Mouse (Mus musculus) adrenal gland, postnatal 10 days (tissue): ENCODE data around the gene G0s2. TPM values are rescaled to one million over a fixed set of nuclear protein-coding genes. Genes with fewer than 3 reads are reported as not detected.
"Not testable (repeated sequence)": the region's sequence is repeated elsewhere in the genome, so short reads cannot be mapped to it uniquely, and the experiment has no call there.

Experiments
- DNase-seq: peaks from one replicate; pipeline ENCODE4 v3.0.0; 2021; ENCODE audit warnings: mixed read lengths
- total RNA-seq, 2 experiments: library from RNA; stranded (reverse); gene quantifications; 2 replicates each; pipeline ENCODE4 v1.2.3; 2021

G0s2 gene
- total RNA-seq, 2 experiments from 2014 or later: 138 to 255 TPM

DNA sequence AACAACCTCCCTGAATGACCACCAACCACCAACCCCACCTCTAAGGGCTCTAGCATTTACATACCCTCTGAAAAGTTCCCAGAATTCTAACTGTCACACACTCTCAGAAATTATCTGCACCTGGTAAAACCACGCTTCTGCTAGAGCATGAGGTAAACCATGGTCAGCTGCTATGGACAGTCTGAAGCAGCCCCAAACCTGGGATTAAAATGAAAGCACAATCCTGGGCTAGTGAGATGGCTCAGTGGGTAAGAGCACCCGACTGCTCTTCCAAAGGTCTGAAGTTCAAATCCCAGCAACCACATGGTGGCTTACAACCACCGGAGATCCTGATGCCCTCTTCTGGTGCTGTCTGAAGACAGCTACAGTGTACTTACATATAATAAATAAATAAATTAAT lies 19.1 kb downstream of the G0s2 start:
- not testable (repeated sequence) for DNase-seq

DNA sequence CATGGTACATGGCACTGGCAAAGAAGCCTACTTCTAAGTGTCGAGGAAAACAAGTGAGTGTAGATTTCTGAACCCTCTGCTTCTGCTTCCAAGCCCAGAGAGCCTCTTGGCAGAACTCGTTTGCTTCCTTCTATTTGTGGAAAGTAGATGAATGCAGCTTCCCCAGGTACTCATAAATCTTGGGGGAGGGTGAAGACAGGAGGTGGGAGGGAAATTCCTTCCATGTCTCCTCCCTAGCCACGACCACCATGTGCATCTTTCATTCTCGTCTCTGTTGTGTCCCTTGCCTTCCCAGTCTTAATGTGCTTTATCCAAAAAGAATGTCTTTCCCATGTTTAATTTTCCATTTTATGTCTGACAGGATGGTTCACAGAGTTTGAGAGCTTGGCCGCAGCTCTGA lies 20.4 kb downstream of the G0s2 start:
- no peak for DNase-seq

DNA sequence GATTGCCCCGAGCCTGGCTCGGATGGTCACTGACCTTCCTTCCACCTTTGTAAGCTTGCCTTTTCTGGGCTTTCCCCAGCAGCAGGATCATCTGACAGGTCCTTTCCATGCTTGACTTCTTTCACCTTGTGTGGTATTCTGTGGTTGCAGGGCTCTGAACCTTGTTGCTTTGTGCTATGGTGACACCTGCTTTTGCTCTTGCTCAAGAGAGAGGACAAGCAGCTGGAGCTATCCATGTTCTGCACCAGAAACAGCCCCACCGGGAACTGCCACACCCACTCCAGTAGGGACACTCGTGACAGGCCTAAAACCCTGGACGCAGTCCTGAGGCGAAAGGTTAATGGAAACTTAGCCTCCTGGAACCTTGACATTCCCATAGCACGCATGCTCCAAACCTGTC lies 21.6 kb downstream of the G0s2 start:
- DNase-seq: no peak

DNA sequence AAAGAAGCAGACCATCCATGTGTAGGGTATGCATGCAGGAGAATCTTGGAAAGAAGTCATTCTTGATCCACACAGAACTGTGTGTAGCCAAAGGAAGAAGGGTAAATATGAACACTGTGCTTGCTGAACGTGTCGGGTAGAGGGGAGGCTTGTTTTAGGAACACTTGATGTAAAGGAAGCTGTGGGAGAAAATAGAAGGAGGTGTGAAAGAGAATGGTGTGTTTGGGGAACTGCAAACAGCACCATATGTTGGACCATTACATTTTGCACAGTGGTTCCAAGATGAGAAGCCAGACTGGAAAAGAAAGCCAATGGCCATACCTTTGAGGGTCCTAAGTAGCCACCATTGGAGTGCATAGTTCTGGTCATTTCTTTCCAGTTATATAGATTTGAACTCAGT lies 23.0 kb downstream of the G0s2 start:
- no peak for DNase-seq

DNA sequence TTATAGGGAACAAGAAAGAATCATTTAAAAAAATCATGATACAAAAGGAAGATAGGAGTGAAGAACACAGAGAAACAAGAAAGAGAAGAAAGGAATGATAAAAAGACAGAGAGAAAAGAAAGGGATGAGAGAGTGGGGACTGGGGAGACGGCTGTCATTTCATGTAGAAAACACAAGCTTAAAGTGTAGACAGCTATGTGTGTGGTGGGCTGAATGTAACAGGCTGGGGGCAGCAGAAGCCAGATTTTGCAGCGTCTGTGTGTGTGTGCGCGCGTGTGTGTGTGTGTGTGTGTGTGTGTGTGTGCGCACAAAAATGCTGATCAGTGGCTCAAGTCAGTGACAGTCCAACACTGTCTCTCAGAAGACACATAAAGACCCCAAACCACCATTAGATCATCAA lies 28.8 kb downstream of the G0s2 start:
- no peak for DNase-seq

DNA sequence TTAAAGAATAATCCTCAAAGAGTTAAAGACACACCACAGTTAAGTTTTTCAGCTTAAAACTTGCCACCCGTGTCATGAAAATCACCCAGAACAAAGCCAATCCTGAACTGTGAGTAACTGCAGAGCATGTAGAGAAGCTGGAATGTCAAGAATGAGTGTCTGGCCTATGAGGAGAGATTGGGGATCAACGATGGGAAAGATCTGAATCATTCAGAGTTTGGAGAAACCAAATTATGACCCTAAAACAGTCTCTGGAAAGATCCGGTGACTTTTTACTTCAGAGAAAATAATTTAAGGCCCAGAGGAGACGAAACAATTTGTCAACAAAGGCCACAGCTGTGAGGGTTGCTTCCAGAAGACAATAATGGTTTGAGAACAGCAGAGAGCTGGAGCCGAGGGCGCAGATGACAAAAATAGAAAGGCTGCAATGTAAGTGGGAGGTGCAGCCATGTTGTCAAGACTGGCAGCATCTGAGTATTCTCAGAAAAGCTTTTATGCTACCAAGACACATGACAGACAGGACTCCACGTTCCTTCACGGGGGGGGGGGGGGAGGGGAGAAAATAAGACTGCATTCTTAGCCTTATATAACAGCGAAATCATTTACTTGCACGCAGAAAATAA lies 29.3 kb downstream of the G0s2 start:
- DNase-seq: no peak

DNA sequence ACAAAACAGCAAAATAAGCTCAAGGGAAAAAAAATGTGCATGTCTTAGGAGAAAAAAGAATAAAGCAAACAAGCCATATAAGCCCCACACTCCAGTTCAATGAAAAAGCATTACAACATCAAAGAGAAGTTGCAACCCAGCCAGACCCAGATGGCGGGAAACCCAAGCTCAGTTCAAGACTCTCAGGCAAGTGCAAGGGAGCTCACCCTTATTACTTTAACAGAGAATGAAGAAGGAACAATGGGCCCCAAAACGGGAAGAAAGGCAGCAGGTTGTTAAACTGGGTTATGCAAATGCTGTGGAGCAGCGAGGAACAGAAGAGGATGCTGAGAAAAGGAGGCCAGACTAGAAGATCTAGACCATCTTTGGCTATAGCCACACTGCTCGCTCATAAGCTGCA lies 30.2 kb downstream of the G0s2 start:
- no peak for DNase-seq

DNA sequence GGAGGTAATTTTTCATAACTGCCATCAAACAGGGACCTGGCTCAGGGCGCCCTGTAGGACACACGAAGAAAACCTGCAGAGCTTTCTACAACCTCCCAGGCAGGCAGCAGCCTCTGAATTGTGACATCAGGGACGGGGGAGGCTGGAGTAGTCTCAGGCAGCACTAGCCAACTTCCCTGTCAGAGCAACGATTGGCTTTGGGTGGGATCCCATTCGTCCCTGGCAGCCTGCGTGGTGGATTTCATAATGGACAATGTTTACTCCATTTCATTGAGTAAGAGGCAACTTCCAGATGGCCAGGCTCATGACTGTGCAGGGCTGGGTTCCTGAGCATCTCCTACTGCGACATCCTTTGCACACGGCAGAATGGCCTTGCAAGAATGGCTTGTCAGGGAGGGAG lies 30.8 kb downstream of the G0s2 start:
- DNase-seq: peak; percentile 83

DNA sequence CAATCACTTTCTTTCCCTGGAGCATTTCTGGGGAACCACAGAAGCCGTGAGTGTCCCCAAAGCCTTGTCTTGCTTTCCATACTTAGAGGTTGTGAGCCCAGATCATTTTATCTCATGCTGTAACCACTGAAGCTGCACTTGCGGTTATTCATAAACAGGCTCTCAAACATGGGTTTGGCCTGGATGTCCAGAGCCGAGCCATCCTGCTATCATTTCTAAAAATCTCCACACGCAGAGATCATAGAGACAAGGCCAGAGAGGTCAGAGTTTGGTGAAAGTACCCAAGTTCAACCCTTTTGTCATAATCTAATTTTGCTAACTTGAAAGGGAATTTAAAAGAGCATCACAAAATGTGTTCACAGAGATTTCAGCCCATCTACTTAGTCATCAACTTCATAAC lies 31.6 kb downstream of the G0s2 start:
- DNase-seq: no peak

DNA sequence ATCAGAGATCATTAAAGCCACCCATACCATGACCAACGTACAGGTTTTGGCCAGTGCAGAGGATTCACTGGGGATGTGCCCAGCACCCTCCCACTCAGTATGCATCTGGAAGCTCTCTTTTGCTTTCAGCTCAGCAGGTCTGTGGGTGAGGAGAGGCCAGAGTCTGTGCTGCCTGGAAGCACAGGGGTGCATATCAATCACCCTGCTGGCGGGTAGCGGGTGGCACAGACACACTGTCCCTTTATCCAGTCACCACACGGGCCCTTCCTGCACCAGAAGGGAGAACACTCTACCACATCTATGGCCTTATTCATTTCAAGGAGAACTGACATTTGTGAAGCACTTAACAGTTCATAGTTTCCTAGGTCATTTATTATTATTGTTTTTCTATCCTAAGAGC lies 34.6 kb downstream of the G0s2 start:
- DNase-seq: no peak

DNA sequence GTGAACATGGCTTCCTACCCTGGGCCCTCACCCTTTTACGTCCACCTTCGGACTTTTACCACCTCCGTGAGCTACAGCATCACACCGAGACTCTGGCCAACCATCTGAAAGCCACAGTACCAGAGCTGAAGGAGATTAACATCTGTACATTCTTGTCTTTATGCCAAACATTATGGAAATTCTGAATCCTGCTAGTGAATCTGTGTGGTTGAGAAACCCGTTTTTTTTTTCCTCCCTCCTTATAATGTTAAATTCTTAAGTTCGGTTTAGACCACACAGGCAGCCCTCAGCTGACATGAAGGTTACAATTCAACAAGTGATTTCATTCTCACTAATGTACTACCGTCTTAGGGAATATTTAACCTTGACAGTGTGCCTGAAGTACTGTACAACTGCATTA lies 38.1 kb downstream of the G0s2 start:
- no peak for DNase-seq

DNA sequence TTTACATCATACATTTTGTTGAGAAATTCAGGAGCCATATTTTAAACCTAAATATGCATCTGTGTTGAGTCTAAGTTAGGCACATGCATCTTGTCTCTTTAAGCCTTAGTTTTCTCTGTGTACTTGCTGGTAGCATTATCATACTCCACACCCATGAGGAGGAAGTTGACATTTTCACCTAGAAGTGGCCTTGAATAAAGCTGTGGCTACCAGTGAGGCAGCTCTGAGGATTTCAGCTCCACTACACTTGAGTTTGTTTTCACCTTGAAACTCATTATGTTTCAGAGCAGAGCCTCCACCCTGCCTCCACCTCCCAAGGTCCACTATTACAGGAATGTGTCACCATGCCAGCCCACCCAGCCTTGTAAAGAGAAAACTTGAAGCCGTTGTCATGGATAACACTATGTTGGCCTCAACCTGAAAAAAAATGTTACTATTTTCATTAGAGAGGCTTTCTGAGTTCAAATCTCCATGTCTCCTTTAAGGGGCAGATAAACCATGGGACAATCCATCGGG lies 38.8 kb downstream of the G0s2 start:
- DNase-seq: no peak

DNA sequence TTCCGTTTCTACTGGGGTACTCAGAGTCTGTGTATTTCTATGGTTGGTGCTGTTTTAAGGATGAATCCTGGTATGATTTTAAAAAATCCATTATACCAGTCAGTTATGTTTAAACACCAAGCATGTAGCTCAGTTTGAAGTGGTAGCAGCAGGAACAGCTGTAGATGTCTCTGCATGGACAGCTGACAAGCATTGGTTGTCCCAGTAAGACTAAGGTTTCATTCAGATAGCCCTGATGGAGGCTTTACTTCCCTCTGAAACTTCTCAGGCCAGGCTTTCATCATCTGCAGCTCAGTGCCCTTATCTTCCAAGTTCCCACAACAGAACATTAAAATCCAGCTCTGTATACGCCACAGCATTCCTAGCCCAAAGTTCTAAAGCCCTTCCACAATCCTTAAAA lies 40.3 kb downstream of the G0s2 start:
- DNase-seq: no peak

DNA sequence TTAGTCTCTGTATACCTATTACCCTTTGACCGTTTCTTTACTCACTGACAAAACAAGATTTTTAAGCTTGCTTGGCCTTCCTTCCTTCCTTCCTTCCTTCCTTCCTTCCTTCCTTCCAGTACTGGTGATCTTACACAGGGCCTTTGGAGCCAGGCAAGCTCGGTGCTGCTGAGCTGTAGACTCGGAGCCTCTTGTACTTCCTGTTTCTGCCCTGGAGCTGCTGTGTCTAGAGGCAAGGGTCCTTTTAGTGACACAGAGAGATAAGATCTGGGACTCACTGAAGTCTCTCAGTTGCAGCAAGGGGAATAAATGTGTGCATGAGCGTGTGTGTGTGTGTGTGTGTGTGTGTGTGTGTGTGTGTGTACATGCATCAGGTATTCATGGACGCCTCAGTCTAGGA lies 42.1 kb downstream of the G0s2 start:
- DNase-seq: no peak

DNA sequence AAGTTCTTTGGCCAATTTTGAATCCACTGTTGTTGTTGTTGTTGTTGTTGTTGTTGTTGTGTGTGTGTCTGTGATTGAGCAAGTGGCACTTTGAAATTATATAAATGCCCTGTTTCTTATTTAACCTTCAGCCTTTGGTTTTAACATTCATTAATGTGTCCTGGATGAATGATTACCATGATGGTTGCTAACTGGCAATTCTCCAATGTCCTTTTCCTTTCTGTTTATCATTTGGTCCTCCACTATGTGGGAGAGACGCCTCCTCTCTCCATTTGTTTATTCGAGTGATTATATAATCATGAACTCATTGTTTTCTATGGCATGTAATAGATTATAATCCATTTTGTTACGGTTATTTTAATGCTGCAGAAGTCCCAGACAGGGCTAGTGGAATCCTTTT lies 42.5 kb downstream of the G0s2 start:
- DNase-seq: no peak

DNA sequence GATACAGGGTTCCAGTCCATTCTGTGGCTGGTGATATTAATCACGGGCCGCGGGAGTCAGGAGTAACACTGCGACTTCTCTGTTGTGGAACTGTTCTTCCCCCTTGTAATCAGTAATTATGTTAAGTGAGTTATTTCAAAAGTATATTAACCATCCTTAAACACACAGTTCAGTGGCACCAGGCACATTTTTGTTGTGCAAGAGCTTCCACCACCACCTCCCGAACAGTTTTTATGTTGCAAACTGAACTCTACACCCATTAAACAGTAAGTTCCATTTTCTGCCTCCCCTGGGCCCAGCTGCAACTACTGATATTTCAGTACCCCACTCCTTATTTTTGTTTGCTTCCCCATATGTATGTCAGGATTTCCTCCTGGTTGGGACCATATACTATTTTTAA lies 43.4 kb downstream of the G0s2 start:
- DNase-seq: no peak

DNA sequence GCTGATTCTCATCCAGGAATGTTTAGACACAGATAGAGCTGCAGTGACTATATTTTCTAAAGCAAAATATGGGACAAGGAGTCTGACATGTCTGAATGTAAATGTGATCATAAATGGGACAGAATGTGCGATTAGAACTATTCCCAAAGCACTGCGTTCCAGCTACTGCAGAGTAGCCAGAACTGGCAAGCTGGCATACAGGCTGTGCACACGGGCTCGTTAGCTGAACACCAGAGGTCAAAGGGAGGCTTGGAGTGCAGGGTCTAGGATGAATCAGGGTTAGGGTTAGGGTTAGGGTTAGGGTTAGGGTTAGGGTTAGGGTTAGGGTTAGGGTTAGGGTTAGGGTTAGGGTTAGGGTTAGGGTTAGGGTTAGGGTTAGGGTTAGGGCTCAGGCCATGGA lies 45.5 kb downstream of the G0s2 start:
- no peak for DNase-seq

DNA sequence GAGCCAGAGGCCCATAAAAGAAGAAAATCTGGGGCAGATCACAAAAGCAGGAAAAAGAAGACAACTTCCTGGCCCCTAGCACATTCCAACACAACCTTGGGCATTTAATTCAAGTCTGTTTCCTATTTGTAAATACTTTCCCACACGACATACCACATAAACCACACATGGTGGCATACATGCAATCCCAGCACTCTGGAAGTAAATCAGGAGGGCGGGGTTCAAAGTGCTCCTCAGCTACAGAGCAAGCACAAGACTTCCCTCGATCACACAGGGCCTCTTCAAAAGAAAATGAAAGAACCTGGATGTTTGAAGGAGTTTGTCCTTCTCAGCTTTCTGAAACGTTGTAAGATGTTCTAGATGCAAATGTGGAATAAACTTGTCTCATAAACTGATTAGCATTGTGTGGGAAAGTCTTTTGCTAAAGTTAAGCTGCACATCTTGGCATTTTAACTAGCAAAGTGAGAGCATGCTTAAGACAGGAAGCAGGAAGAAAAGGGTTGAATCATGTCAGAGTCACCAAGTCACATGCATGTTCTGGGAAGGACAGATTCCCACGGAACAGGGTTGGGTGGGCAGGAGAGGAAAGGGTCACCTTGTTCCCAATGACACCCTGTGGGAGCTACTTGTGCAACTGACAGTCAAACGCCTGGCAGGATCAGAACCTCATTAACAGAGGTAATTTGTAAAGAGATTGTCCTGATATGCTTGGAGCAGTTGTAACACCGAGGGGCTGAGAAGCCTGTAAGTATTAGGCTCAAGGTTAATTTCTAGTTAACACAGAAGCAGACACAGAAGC lies 46.1 kb downstream of the G0s2 start:
- DNase-seq: no peak

DNA sequence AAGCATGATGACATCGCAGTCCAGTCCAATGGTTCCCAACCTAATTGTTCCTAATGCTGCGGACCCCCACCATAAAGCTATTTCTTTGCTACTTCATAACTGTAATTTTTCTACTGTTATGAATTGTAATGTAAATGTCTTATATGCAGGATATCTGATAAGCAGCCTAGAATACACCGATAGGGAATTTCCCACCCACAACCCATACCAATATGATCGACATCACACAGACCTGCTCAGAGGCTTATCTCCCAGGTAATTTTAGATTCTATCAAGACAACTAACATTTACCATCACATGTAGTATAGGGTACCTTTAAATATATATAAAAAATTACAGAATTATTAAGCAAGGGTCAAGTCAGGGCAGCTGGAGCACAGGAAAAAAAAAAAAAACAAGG lies 46.9 kb downstream of the G0s2 start:
- no peak for DNase-seq

DNA sequence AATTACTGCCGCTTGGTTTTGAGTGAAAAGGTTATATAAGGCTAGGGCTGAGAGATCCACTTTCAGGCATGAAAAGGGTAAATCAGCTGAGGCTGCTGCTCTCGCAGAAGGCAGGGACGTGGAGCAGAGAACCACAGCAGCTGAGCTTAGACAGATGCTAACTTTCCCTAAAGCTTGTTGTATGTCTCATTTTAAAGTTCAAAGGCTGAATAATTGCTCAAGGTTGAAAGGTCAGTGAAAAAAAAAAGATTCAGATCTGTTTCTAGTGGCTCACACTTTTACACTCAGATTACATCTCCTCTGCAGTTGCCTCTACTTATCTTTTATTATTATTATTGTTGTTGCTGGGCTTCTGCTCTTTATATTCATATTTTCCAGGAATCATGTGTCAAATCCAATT lies 47.5 kb downstream of the G0s2 start:
- DNase-seq: no peak
